Mouse (Mus musculus) gastrocnemius, postnatal 25 days (tissue): ENCODE measurements around the gene Synpo2l. TPM values are rescaled to one million over a fixed set of nuclear protein-coding genes. Genes with fewer than 3 reads are reported as not detected.

Source experiments
- DNase-seq: peaks from one replicate; pipeline ENCODE4 v3.0.0; 2022
- total RNA-seq, 2 experiments: library from RNA; stranded (reverse); gene quantifications; 1 replicate in 1 of 2; 2 replicates in 1 of 2; pipeline ENCODE4 v1.2.3; 2021

Synpo2l gene
- total RNA-seq, 2 experiments from 2014 or later: 135 to 192 TPM

- no peak for DNase-seq
Observed at GRCm38 (mm10) chr14:20682498-20682897, 14.3 kb upstream of the Synpo2l start.

GRCm38 (mm10) chr14:20681742-20682141 lies 13.6 kb upstream of the Synpo2l start:
- DNase-seq: no peak

GRCm38 (mm10) chr14:20677906-20678305 lies 9.8 kb upstream of the Synpo2l start:
- no peak for DNase-seq

- DNase-seq: peak; percentile 95
Observed at GRCm38 (mm10) chr14:20674064-20674833, 6.1 kb upstream of the Synpo2l start, which contains the start of gene Sec24c. Sec24c (plus strand) TSS chr14:20674308.

- DNase-seq: no peak
Observed at GRCm38 (mm10) chr14:20673735-20674063, 5.5 kb upstream of the Synpo2l start.

- no peak for DNase-seq
Observed at GRCm38 (mm10) chr14:20672990-20673389, 4.8 kb upstream of the Synpo2l start.

GRCm38 (mm10) chr14:20667469-20667868 lies 685 bp downstream of the Synpo2l start:
- DNase-seq: no peak

- DNase-seq: peak; percentile 73
Observed at GRCm38 (mm10) chr14:20664436-20664835, 3.7 kb downstream of the Synpo2l start.

- no peak for DNase-seq
Observed at GRCm38 (mm10) chr14:20663601-20664000, 4.6 kb downstream of the Synpo2l start.

- DNase-seq: no peak
Observed at GRCm38 (mm10) chr14:20662740-20663139, 5.4 kb downstream of the Synpo2l start.

GRCm38 (mm10) chr14:20661661-20662331 lies 6.4 kb downstream of the Synpo2l start:
- no peak for DNase-seq

GRCm38 (mm10) chr14:20660827-20661660 lies 7.1 kb downstream of the Synpo2l start:
- peak; percentile 90 for DNase-seq

- DNase-seq: no peak
Observed at GRCm38 (mm10) chr14:20659687-20660086, 8.5 kb downstream of the Synpo2l start.

GRCm38 (mm10) chr14:20658902-20659301 lies 9.3 kb downstream of the Synpo2l start:
- no peak for DNase-seq

GRCm38 (mm10) chr14:20658326-20658725 lies 9.8 kb downstream of the Synpo2l start:
- no peak for DNase-seq

GRCm38 (mm10) chr14:20656361-20656760 lies 11.8 kb downstream of the Synpo2l start, which contains the start of gene Myoz1:
Myoz1 (minus strand) TSS chr14:20656540.
- DNase-seq: peak; percentile 79

- peak; percentile 68 for DNase-seq
Observed at GRCm38 (mm10) chr14:20655731-20656130, 12.4 kb downstream of the Synpo2l start.

GRCm38 (mm10) chr14:20654690-20655421 lies 13.3 kb downstream of the Synpo2l start:
- no peak for DNase-seq

- DNase-seq: peak; percentile 86
Observed at GRCm38 (mm10) chr14:20651722-20652256, 16.4 kb downstream of the Synpo2l start.

- DNase-seq: no peak
Observed at GRCm38 (mm10) chr14:20651000-20651399, 17.2 kb downstream of the Synpo2l start.

- no peak for DNase-seq
Observed at GRCm38 (mm10) chr14:20646381-20646780, 21.8 kb downstream of the Synpo2l start.

GRCm38 (mm10) chr14:20645547-20645946 lies 22.6 kb downstream of the Synpo2l start:
- DNase-seq: no peak
